Mouse (Mus musculus) heart, postnatal 0 days (tissue): ENCODE data around the gene Cnr2.

ENCODE experiments used
- CTCF ChIP-seq: IDR thresholded peaks from 2 replicates; pipeline ENCODE4 v1.5.1; 2016; ENCODE audit warnings: antibody characterized with exemption, control low read depth, low read depth
- EP300 ChIP-seq: IDR thresholded peaks from 2 replicates; pipeline ENCODE4 v1.6.1; 2016; ENCODE audit warnings: antibody characterized with exemption, low read depth

DNA sequence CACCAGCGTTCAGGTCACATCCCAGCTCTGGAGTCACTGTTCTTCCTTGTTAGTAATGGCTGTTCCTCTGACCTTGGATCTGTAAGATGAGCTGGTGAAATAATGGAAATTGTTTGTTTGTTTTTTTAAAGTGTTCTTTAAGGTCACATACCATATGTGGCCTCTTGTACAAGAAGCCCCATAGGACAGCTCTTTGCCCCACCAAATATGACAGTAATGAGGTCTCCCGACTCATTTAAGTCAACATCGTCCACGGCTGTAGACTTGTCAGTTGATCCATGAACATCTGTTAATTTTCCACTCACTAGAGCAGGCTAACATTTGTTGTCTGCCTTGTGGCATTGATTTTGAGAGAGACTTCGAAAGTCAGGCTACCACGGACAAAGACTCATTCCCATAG is 16.2 kb upstream of the Cnr2 start:
- TF ChIP-seq CTCF = no peak
- TF ChIP-seq EP300 = no peak
